Mouse (Mus musculus) embryonic fibroblast, embryonic 13.5 days (primary cell): ENCODE data around the gene P2ry13.

Experiments used
- CTCF ChIP-seq: IDR thresholded peaks from 2 replicates; pipeline ENCODE4 v1.5.1; 2011; ENCODE audit warnings: mild to moderate bottlenecking, control low read depth, low read length, moderate library complexity, borderline replicate concordance; ENCODE audit not compliant: insufficient read depth
- POLR2A ChIP-seq: IDR thresholded peaks from 2 replicates; pipeline ENCODE4 v1.6.1; 2011; ENCODE audit warnings: low read depth, mild to moderate bottlenecking, control low read depth, low read length, moderate library complexity

DNA sequence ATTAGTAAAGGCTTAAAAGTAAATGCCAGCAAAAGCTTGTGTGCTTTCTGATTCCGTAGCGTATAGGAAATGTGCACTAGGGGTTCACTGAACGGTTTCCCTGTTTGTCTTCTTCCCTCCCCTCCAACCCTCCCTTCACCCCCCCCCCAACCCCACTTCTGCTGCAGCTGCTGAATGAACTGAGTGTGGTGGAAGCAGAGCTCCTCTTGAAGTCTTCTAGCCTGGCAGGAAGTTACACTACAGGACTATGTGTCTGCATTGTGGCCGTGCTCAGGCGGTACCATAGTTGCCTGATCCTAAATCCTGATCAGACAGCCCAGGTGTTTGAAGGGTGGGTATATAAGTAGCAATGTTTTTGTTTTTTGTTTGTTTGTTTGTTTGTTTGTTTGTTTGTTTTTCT, 24.2 kb upstream of the P2ry13 start:
- TF ChIP-seq CTCF (no peak), POLR2A (no peak)
